9 mouse cellular contexts compared by ENCODE assay signal in genomic region chr11:102651381-102651780, GRCm38 (mm10). TPM values are rescaled to one million over a fixed set of nuclear protein-coding genes. Genes with fewer than 3 reads are reported as not detected.
DNase-seq lines count a peak whose midpoint lies in the region; ATAC-seq and TF ChIP-seq lines count a peak whose summit lies in the region.
"Had no signal": no experiment of that assay in that cellular context is flagged by ENCODE, and none has a peak within 500 bp of the region (broad histone marks: within the 10 kb centered on the region; RNA-seq: fewer than 3 reads in every experiment).

No protein-coding gene starts in this region.

- peak overlapping the region; percentile 28; the same call in 1 of the 2 replicates for H3K4me2 ChIP-seq in limb, embryonic 13.5 days (replicated peaks)
- H3K4me2 ChIP-seq: stomach, embryonic 15.5 days had no signal

- no peak overlapping the region for H3K4me3 ChIP-seq in spleen, adult 2 months (ENCODE audit: extremely low read depth, insufficient read depth, insufficient read length)
- no peak overlapping the region for H3K4me3 ChIP-seq in limb, embryonic 13.5 days
- H3K4me3 ChIP-seq: stomach, embryonic 15.5 days had no signal

- WGBS in spleen, adult 2 months: 11% methylated on average over 9 of the region's 9 CpGs
- under 1% methylated on average over 9 of the region's 9 CpGs for WGBS in limb, embryonic 13.5 days

- no peaks in the 10 kb centered on the region for H3K9me3 ChIP-seq in limb, embryonic 13.5 days
- H3K9me3 ChIP-seq: stomach, embryonic 15.5 days had no signal

- H3K27ac ChIP-seq in spleen, adult 2 months (ENCODE audit: insufficient read depth, low read length): no peak overlapping the region
- no peak overlapping the region for H3K27ac ChIP-seq in limb, embryonic 13.5 days
- H3K27ac ChIP-seq: stomach, embryonic 15.5 days had no signal

- TF ChIP-seq POLR2A in spleen, adult 2 months (IDR thresholded peaks at IDR 0.05; ENCODE audit: low read depth, low read length): no peak

- H3K36me3 ChIP-seq in spleen, adult 2 months (ENCODE audit: control insufficient read depth, insufficient read depth, low read length): no peaks in the 10 kb centered on the region
- H3K36me3 ChIP-seq in limb, embryonic 13.5 days: no peaks in the 10 kb centered on the region
- H3K36me3 ChIP-seq: stomach, embryonic 15.5 days had no signal

- 0 out of 2 replicates have a peak, but pooled peaks have one; percentile 44 for ATAC-seq in limb, embryonic 13.5 days (ENCODE audit: low FRiP score, low read depth)

- peak; percentile 43; the same call in 1 of the 2 replicates for TF ChIP-seq CTCF in spleen, adult 2 months (IDR thresholded peaks at IDR 0.05; ENCODE audit: extremely low read depth, insufficient read depth, insufficient read length, insufficient replicate concordance)

- H3K9ac ChIP-seq in limb, embryonic 13.5 days: no peak overlapping the region
- H3K9ac ChIP-seq: stomach, embryonic 15.5 days had no signal

- H3K4me1 ChIP-seq in spleen, adult 2 months (ENCODE audit: control insufficient read depth, insufficient read depth, insufficient read length): no peaks in the 10 kb centered on the region
- peaks cover 50% of the 10 kb centered on the region for H3K4me1 ChIP-seq in limb, embryonic 13.5 days

- no peaks in the 10 kb centered on the region for H3K27me3 ChIP-seq in spleen, adult 2 months (ENCODE audit: control insufficient read depth, insufficient read depth, low read length)
- no peaks in the 10 kb centered on the region for H3K27me3 ChIP-seq in limb, embryonic 13.5 days
- H3K27me3 ChIP-seq: stomach, embryonic 15.5 days had no signal

- peak in 1 of 2 experiments; percentile 1 for DNase-seq in spleen, adult 2 months (ENCODE audit: low read depth in 1 of 2, low spot score in 2 of 2)
- DNase-seq in spleen, adult 12 weeks (ENCODE audit: low spot score): no peak
- peak; percentile 35 for DNase-seq in cerebellum, adult 11-12 months
- peak; percentile 40 to 66 for DNase-seq in frontal cortex, postnatal 25 days (ENCODE audit: low spot score in 2 of 2)
- DNase-seq in kidney, adult 9 months: peak; percentile 58
- DNase-seq in retina, embryonic 14.5 days (ENCODE audit: low spot score): peak; percentile 89
- DNase-seq in urinary bladder, postnatal 4 days (ENCODE audit: low spot score in 2 of 2): peak; percentile 70 to 83

RNA-seq across cellular contexts. Expression of gene Meioc, which starts 12.1 kb away (rescaled TPM):
- not detected in 2 replicates for polyA plus RNA-seq in spleen, adult 2 months (2012; rRNA removed)
- polyA plus RNA-seq in limb, embryonic 13.5 days (2015; fragmentation: Nextera tagmentation; extraction: Ambion mirVana): 0.97 and 1.1 TPM in 2 replicates

RNA-seq across cellular contexts. Expression of gene Ccdc43, which starts 46.2 kb away (rescaled TPM):
- polyA plus RNA-seq in spleen, adult 2 months (2012; rRNA removed): 2.6 and 3.2 TPM in 2 replicates
- polyA plus RNA-seq in limb, embryonic 13.5 days (2015; fragmentation: Nextera tagmentation; extraction: Ambion mirVana): 45.8 and 46.1 TPM in 2 replicates

RNA-seq across cellular contexts. Expression of gene Fzd2, which starts 47.2 kb away (rescaled TPM):
- polyA plus RNA-seq in spleen, adult 2 months (2012; rRNA removed): 2.9 and 4.2 TPM in 2 replicates
- 67.7 and 71.6 TPM in 2 replicates for polyA plus RNA-seq in limb, embryonic 13.5 days (2015; fragmentation: Nextera tagmentation; extraction: Ambion mirVana)

Comparison
In these comparisons a context has a peak if more than half of its experiments do, and no peak if none do; other contexts are left out.
1. RNA of gene Ccdc43, which starts 46.2 kb away (polyA plus RNA-seq): 45.8 to 46.1 TPM in limb, embryonic 13.5 days; 2.6 to 3.2 TPM in spleen, adult 2 months; every median in the first group is over 10 times any median in the second.
2. RNA of gene Fzd2, which starts 47.2 kb away (polyA plus RNA-seq): 67.7 to 71.6 TPM in limb, embryonic 13.5 days; 2.9 to 4.2 TPM in spleen, adult 2 months; every median in the first group is over 10 times any median in the second.